Mouse (Mus musculus): ENCODE results near the gene Shroom3.

DNA sequence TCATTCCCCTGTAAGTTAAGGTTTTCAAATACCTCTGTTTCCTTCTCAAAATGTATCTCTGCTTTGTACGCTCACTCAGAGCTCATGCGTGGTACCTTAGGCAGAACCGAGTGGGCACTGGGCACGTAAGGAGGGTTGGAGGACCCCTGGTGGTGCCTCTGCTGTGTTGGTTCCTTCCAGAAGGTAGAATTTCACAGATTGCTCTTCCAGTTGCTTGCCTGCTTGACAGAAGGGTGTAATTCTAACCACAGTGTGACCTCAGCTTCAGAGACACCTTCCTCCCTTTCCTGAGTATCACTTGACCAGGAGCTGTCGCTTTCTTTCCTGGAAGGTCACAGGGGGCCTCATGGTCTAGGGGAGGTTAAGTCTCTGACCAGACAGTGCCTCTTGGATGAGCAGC is 217.2 kb downstream of the Shroom3 start:
- no peak for TF ChIP-seq USF1 (IDR thresholded peaks at IDR 0.05; ENCODE audit: low read depth, low read length)
- TF ChIP-seq RAD21 (IDR thresholded peaks at IDR 0.05; ENCODE audit: low read depth, low read length), result no peak
- no peak for TF ChIP-seq GATA1 (IDR thresholded peaks at IDR 0.05; ENCODE audit: low read depth, low read length)
